Mouse (Mus musculus) kidney, adult 2 months (tissue): ENCODE measurements around the gene Zbtb37. TPM values are rescaled to one million over a fixed set of nuclear protein-coding genes. Genes with fewer than 3 reads are reported as not detected.

Experiments
- DNase-seq: peaks from one replicate; pipeline ENCODE4 v3.0.0; 2021
- H3K27ac ChIP-seq: fragments of 200-500 bp; 2 replicates; pipeline ENCODE4 v1.5.1; 2012; ENCODE audit warnings: low read depth, low read length, control low read depth, inconsistent platforms; ENCODE audit not compliant: insufficient read depth
- H3K27me3 ChIP-seq: fragments of 200-500 bp; replicated peaks from 2 replicates; pipeline ENCODE4 v1.6.1; 2012; ENCODE audit warnings: mild to moderate bottlenecking, moderate library complexity, low read length, inconsistent platforms; ENCODE audit not compliant: control insufficient read depth, insufficient read depth
- H3K36me3 ChIP-seq: fragments of 200-500 bp; 2 replicates; pipeline ENCODE4 v1.6.1; 2012; ENCODE audit warnings: mild to moderate bottlenecking, moderate library complexity, low read length, inconsistent platforms; ENCODE audit not compliant: control insufficient read depth, insufficient read depth
- H3K4me1 ChIP-seq: fragments of 200-500 bp; 2 replicates; pipeline ENCODE4 v1.6.1; 2011; ENCODE audit warnings: low read length; ENCODE audit not compliant: control insufficient read depth, insufficient read depth
- H3K4me3 ChIP-seq: fragments of 200-500 bp; 2 replicates; pipeline ENCODE4 v1.5.1; 2011; ENCODE audit warnings: mild to moderate bottlenecking, low read depth, low read length, control low read depth; ENCODE audit not compliant: insufficient read depth
- CTCF ChIP-seq: fragments of 200-500 bp; conservative IDR thresholded peaks from 2 replicates; pipeline ENCODE4 v1.5.1; 2011; ENCODE audit warnings: low read depth, mild to moderate bottlenecking, control low read depth, low read length, moderate library complexity, mixed read lengths; ENCODE audit not compliant: insufficient read depth, insufficient read length
- POLR2A ChIP-seq: fragments of 200-500 bp; IDR thresholded peaks from one replicate; pipeline ENCODE4 v1.6.1; 2011; ENCODE audit warnings: low read depth, low read length, control low read depth
- WGBS: fragments of 180-500 bp; shearing (Covaris S2); methylation state at CpG from one replicate; pipeline ENCODE4 v1.1.7; 2018; 5-methylcytosine and 5-hydroxymethylcytosine counted together
- polyA plus RNA-seq: library from polyadenylated mRNA; depleted of rRNA; stranded (reverse); fragments of >200 nt; gene quantifications from 2 replicates; pipeline ENCODE4 v1.2.3, GENCODE M21; 2012; rRNA removed

The Zbtb37 gene
- 1.7 and 1.8 TPM in 2 replicates for polyA plus RNA-seq

GRCm38 (mm10) chr1:161034435-161035280, at the start of gene Zbtb37:
Zbtb37 (minus strand) TSS chr1:161034849.
- peaks cover 10% of the 10 kb centered on the region for H3K4me1 ChIP-seq
- WGBS = under 1% methylated on average over 74 of the region's 76 CpGs
- peaks cover 9% of the 10 kb centered on the region for H3K36me3 ChIP-seq
- peak within 1 kb of the TSS; percentile 86 for H3K27ac ChIP-seq
- peak; percentile 99 for DNase-seq
- H3K27me3 ChIP-seq = no peaks in the 10 kb centered on the region
- H3K4me3 ChIP-seq = peak within 1 kb of the TSS; percentile 93
- peak; percentile 99 for TF ChIP-seq POLR2A
- no peak for TF ChIP-seq CTCF

DNA sequence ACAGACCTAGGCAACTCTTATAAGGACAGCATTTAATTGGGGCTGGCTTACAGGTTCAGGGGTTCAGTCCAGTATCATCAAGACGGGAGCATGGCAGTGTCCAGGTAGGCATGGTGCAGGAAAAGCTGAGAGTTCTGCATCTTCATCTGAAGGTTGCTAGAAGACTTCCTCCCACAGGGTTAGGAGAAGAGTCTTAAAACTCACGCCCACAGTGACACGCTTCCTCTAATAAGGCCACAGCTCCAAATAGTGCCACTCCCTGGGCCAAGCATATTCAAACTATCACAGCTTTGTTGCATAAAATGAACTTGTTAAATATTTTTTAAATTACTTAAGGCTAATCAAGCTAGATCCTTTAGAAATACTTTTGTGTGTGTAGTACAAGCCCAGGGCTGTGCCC, 42.6 kb upstream of the Zbtb37 start:
- no peak for TF ChIP-seq POLR2A
- TF ChIP-seq CTCF = no peak
- Histone ChIP-seq H3K4me3 (no peak overlapping the region), H3K27me3 (no peaks in the 10 kb centered on the region), H3K4me1 (peaks cover 7% of the 10 kb centered on the region), H3K36me3 (no peaks in the 10 kb centered on the region; the same call in 1 of the 2 replicates), H3K27ac (no peak overlapping the region)
- WGBS = 86% methylated on average over 3 of the region's 3 CpGs
- no peak for DNase-seq

- Histone ChIP-seq H3K4me3 (no peak overlapping the region), H3K27ac (no peak overlapping the region; the same call in 1 of the 2 replicates), H3K4me1 (peaks cover 15% of the 10 kb centered on the region), H3K27me3 (no peaks in the 10 kb centered on the region), H3K36me3 (no peaks in the 10 kb centered on the region; the same call in 1 of the 2 replicates)
- peak; percentile 85 for DNase-seq
- WGBS = 44% methylated on average over 6 of the region's 6 CpGs
- no peak for TF ChIP-seq CTCF
- no peak for TF ChIP-seq POLR2A
Measured at GRCm38 (mm10) chr1:161076238-161076637, 41.6 kb upstream of the Zbtb37 start.

- Histone ChIP-seq H3K36me3 (no peaks in the 10 kb centered on the region), H3K27ac (peak overlapping the region; percentile 7; the same call in 1 of the 2 replicates), H3K4me1 (peaks cover 15% of the 10 kb centered on the region), H3K27me3 (no peaks in the 10 kb centered on the region), H3K4me3 (peak overlapping the region; percentile 74)
- WGBS = under 1% methylated on average over 12 of the region's 12 CpGs
- TF ChIP-seq CTCF = no peak
- TF ChIP-seq POLR2A = no peak
- DNase-seq = no peak
Measured at GRCm38 (mm10) chr1:161071272-161071620, 36.6 kb upstream of the Zbtb37 start.

DNA sequence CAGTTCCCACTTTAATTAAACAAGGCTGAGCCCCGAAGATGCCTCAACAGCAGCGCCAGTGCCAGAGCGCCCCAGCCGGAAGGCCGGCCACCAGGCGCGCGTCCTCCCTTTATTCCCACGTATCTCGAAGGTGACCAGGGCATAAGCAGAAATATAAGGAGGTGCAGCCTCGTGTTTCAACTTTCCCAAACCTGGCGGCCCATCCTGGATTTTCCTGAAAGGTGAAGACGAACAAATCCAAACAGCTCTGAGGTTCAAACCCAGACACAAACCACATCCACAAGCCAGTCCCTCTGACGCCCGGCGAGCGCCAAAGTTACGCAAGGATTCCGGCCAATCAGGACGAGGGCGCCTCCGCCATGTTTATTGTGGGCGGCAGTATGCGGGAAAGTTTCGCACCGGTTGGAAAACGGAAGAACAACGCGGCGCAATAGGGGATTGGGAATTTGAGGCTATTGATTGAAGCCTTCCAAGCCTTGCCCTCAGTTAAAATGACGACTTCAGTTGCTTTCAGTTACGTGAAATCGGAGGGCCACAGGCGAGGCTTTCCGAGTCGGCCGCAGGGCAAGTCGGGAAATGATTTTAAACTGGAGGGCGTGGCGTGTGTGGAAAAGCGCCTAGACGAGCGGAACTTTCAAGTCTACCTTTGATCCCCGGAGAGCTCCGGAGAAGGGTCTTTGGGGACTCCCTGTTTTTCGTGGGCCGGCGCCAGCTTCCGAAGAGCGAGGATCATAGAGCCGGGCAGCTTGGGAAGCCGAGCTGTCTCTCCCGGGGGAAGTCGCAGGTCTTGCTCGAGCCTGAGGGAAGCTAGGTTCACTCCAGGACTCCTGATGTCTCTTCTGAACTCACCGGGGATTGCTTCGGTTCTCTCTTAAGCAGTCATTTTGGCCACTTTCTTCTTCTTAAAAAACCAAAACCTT, 36.0 kb upstream of the Zbtb37 start, which contains the start of the genes Dars2 and Cenpl:
TSS of gene Dars2 (minus strand) at position 307 of the 920 bp plus-strand sequence.
TSS of gene Cenpl (plus strand) at position 362 of the 920 bp plus-strand sequence.
- H3K4me3 ChIP-seq = peak within 1 kb of the TSS; percentile 74
- H3K27ac ChIP-seq = peak within 1 kb of the TSS; percentile 54; the same call in 1 of the 2 replicates
- no peaks in the 10 kb centered on the region for H3K27me3 ChIP-seq
- TF ChIP-seq POLR2A = no peak
- TF ChIP-seq CTCF = 0 out of 2 replicates have a peak, but pooled peaks have one; percentile 9
- peaks cover 15% of the 10 kb centered on the region for H3K4me1 ChIP-seq
- no peaks in the 10 kb centered on the region for H3K36me3 ChIP-seq
- peak; percentile 99 for DNase-seq
- under 1% methylated on average over 57 of the region's 57 CpGs for WGBS

DNA sequence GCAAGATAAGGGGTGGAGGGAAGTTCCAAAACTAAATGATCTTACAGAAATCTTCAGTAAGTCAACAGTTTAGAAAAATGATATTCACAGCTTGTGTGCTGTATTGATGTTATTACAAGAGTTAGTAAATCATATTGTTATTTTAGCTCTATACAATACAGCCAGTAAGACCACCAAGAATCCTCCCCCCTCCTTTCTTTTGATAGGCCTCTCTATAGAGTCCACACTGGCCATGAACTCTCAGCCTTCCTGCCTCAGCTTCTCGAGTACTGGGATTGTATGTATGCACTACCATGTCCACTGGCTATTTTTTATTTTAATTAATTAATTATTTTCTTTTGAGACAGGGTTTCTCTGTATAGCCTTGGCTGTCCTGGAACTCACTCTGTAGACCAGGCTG, 28.7 kb upstream of the Zbtb37 start:
- 89% methylated on average over 1 of the region's 1 CpGs for WGBS
- TF ChIP-seq CTCF (no peak), POLR2A (no peak)
- no peak for DNase-seq
- no peaks in the 10 kb centered on the region for H3K27me3 ChIP-seq
- H3K4me3 ChIP-seq = no peak overlapping the region
- H3K4me1 ChIP-seq = no peaks in the 10 kb centered on the region
- H3K27ac ChIP-seq = no peak overlapping the region
- no peaks in the 10 kb centered on the region; the same call in 1 of the 2 replicates for H3K36me3 ChIP-seq
